22 mouse cellular contexts compared by ENCODE assay signal in genomic region chr11:118013339-118013738, GRCm38 (mm10). TPM values are rescaled to one million over a fixed set of nuclear protein-coding genes. Genes with fewer than 3 reads are reported as not detected.
A peak's percentile ranks its signal among the peaks of the same experiment; 100 is the strongest.
DNase-seq lines count a peak whose midpoint lies in the region; ATAC-seq and TF ChIP-seq lines count a peak whose summit lies in the region.
"Had no signal": no experiment of that assay in that cellular context is flagged by ENCODE, and none has a peak within 500 bp of the region (broad histone marks: within the 10 kb centered on the region; RNA-seq: fewer than 3 reads in every experiment).

No protein-coding gene starts in this region.

- no peaks in the 10 kb centered on the region for H3K27me3 ChIP-seq in hindbrain, embryonic 10.5 days (ENCODE audit: insufficient read depth, poor library complexity, severe bottlenecking)
- no peaks in the 10 kb centered on the region for H3K27me3 ChIP-seq in hindbrain, embryonic 12.5 days
- H3K27me3 ChIP-seq in liver, embryonic 13.5 days, result no peaks in the 10 kb centered on the region
- H3K27me3 ChIP-seq in E14TG2a.4 (ENCODE audit: insufficient read depth, low read length), result no peaks in the 10 kb centered on the region
- H3K27me3 ChIP-seq in embryonic facial prominence, embryonic 14.5 days (replicated peaks; ENCODE audit: control insufficient read depth, insufficient read depth, low read length), result no peaks in the 10 kb centered on the region
- H3K27me3 ChIP-seq: CH12.LX; embryonic facial prominence, embryonic 12.5 days; heart, embryonic 12.5 days had no signal

- WGBS in hindbrain, embryonic 10.5 days, result 84% methylated on average over 2 of the region's 2 CpGs
- WGBS in hindbrain, embryonic 12.5 days, result 66% methylated on average over 2 of the region's 2 CpGs
- 73% methylated on average over 2 of the region's 2 CpGs for WGBS in liver, embryonic 13.5 days (ENCODE audit: insufficient replicate concordance)
- 68% methylated on average over 2 of the region's 2 CpGs for WGBS in embryonic facial prominence, embryonic 14.5 days

- peaks cover 79% of the 10 kb centered on the region for H3K36me3 ChIP-seq in hindbrain, embryonic 10.5 days
- H3K36me3 ChIP-seq in hindbrain, embryonic 12.5 days, result peaks cover 44% of the 10 kb centered on the region
- H3K36me3 ChIP-seq in liver, embryonic 13.5 days, result peaks cover 86% of the 10 kb centered on the region
- H3K36me3 ChIP-seq in E14TG2a.4 (ENCODE audit: insufficient read depth, low read length), result peaks cover 96% of the 10 kb centered on the region
- peaks cover 22% of the 10 kb centered on the region for H3K36me3 ChIP-seq in embryonic facial prominence, embryonic 14.5 days (ENCODE audit: control insufficient read depth, insufficient read depth, low read length)

- H3K9ac ChIP-seq in hindbrain, embryonic 12.5 days, result no peak overlapping the region
- H3K9ac ChIP-seq in liver, embryonic 13.5 days, result no peak overlapping the region
- 0 out of 2 replicates have a peak overlapping the region, but pooled peaks have one; percentile 14 for H3K9ac ChIP-seq in embryonic facial prominence, embryonic 14.5 days (ENCODE audit: low read depth, low read length)
- H3K9ac ChIP-seq: embryonic facial prominence, embryonic 12.5 days; heart, embryonic 12.5 days had no signal

- peaks cover 6% of the 10 kb centered on the region; the same call in 1 of the 2 replicates for H3K9me3 ChIP-seq in hindbrain, embryonic 10.5 days
- no peaks in the 10 kb centered on the region for H3K9me3 ChIP-seq in hindbrain, embryonic 12.5 days (replicated peaks)
- H3K9me3 ChIP-seq in liver, embryonic 13.5 days (replicated peaks), result no peaks in the 10 kb centered on the region
- H3K9me3 ChIP-seq in E14TG2a.4 (ENCODE audit: low read length), result no peaks in the 10 kb centered on the region
- H3K9me3 ChIP-seq in embryonic facial prominence, embryonic 14.5 days (ENCODE audit: control insufficient read depth, low read length), result 0 out of 2 replicates have a peak, but pooled peaks cover 4% of the 10 kb centered on the region
- H3K9me3 ChIP-seq: embryonic facial prominence, embryonic 12.5 days; G1E; heart, embryonic 12.5 days had no signal

- no peak for TF ChIP-seq CTCF in E14TG2a.4 (conservative IDR thresholded peaks at IDR 0.05; ENCODE audit: low read length)

- H3K4me1 ChIP-seq in hindbrain, embryonic 10.5 days (replicated peaks), result peaks cover 45% of the 10 kb centered on the region
- peaks cover 27% of the 10 kb centered on the region for H3K4me1 ChIP-seq in hindbrain, embryonic 12.5 days
- H3K4me1 ChIP-seq in liver, embryonic 13.5 days (replicated peaks), result peaks cover 56% of the 10 kb centered on the region
- H3K4me1 ChIP-seq in E14TG2a.4 (replicated peaks; ENCODE audit: low read depth, low read length), result peaks cover 97% of the 10 kb centered on the region
- peaks cover 11% of the 10 kb centered on the region; the same call in 1 of the 2 replicates for H3K4me1 ChIP-seq in embryonic facial prominence, embryonic 14.5 days (ENCODE audit: control insufficient read depth, insufficient read depth, low read length)

- ATAC-seq in hindbrain, embryonic 12.5 days (ENCODE audit: low FRiP score), result no peak
- ATAC-seq in liver, embryonic 13.5 days (ENCODE audit: low read depth), result no peak
- ATAC-seq in embryonic facial prominence, embryonic 14.5 days (ENCODE audit: low read depth), result no peak
- ATAC-seq: forebrain, embryonic 14.5 days; hindbrain, embryonic 16.5 days; inflammation-experienced regulatory T-cells, adult 6 months had no signal

- no peak overlapping the region for H3K4me3 ChIP-seq in hindbrain, embryonic 10.5 days
- H3K4me3 ChIP-seq in hindbrain, embryonic 12.5 days, result no peak overlapping the region
- H3K4me3 ChIP-seq in liver, embryonic 13.5 days (replicated peaks), result no peak overlapping the region
- peak overlapping the region; percentile 51 for H3K4me3 ChIP-seq in E14TG2a.4 (replicated peaks; ENCODE audit: low read length)
- H3K4me3 ChIP-seq in embryonic facial prominence, embryonic 14.5 days (ENCODE audit: low read depth, low read length), result no peak overlapping the region
- H3K4me3 ChIP-seq: embryonic facial prominence, embryonic 12.5 days; erythroblast, embryonic 14.5 days; forebrain, embryonic 10.5 days; heart, embryonic 12.5 days had no signal

- peak overlapping the region; percentile 29; the same call in 1 of the 2 replicates for H3K27ac ChIP-seq in hindbrain, embryonic 10.5 days
- no peak overlapping the region for H3K27ac ChIP-seq in hindbrain, embryonic 12.5 days
- H3K27ac ChIP-seq in liver, embryonic 13.5 days, result 0 out of 2 replicates have a peak overlapping the region, but pooled peaks have one; percentile 18
- no peak overlapping the region for H3K27ac ChIP-seq in embryonic facial prominence, embryonic 14.5 days (replicated peaks; ENCODE audit: low read depth, low read length)
- H3K27ac ChIP-seq: embryonic facial prominence, embryonic 12.5 days; forebrain, embryonic 10.5 days had no signal

- no peak overlapping the region for H3K4me2 ChIP-seq in hindbrain, embryonic 12.5 days (replicated peaks)
- H3K4me2 ChIP-seq in liver, embryonic 13.5 days, result no peak overlapping the region
- H3K4me2 ChIP-seq in embryonic facial prominence, embryonic 14.5 days (ENCODE audit: low read depth, low read length), result no peak overlapping the region
- H3K4me2 ChIP-seq: embryonic facial prominence, embryonic 12.5 days; heart, embryonic 12.5 days had no signal

- DNase-seq in hindbrain, embryonic 10.5 days (ENCODE audit: low spot score), result no peak
- DNase-seq in liver, embryonic 13.5 days, result no peak
- no peak for DNase-seq in liver
- DNase-seq in embryonic facial prominence, embryonic 14.5 days (ENCODE audit: low spot score), result no peak
- no peak for DNase-seq in frontal cortex, adult 2 months (ENCODE audit: extremely low spot score in 1 of 2, low spot score in 1 of 2)
- DNase-seq: adrenal gland, adult 8-10 months; adrenal gland, postnatal 36 days; cerebellum, adult 2 months; cerebellum, postnatal 14 days; embryo, embryonic 11 days; heart, adult 18-20 months had no signal

RNA-seq across cellular contexts. Expression of gene Pgs1, which starts 27.2 kb away (rescaled TPM):
- polyA plus RNA-seq in hindbrain, embryonic 10.5 days (2016; fragmentation: Nextera tagmentation; extraction: Ambion mirVana), result 46.2 and 51.9 TPM in 2 replicates
- 41.8 and 46.7 TPM in 2 replicates for polyA plus RNA-seq in hindbrain, embryonic 12.5 days (2016; fragmentation: Nextera tagmentation; extraction: Ambion mirVana)
- polyA plus RNA-seq in liver, embryonic 13.5 days (2015; fragmentation: Nextera tagmentation; extraction: Ambion mirVana), result 18.1 and 19.4 TPM in 2 replicates
- 31.0 and 34.7 TPM in 2 replicates for polyA plus RNA-seq in embryonic facial prominence, embryonic 14.5 days (2014; fragmentation: Nextera tagmentation; extraction: Ambion mirVana)
- 69.6 and 74.3 TPM in 2 replicates for polyA plus RNA-seq in frontal cortex, adult 2 months (2012; rRNA removed)

RNA-seq across cellular contexts. Expression of gene Socs3, which starts 43.5 kb away (rescaled TPM):
- 12.5 and 14.2 TPM in 2 replicates for polyA plus RNA-seq in hindbrain, embryonic 10.5 days (2016; fragmentation: Nextera tagmentation; extraction: Ambion mirVana)
- 10.4 and 11.8 TPM in 2 replicates for polyA plus RNA-seq in hindbrain, embryonic 12.5 days (2016; fragmentation: Nextera tagmentation; extraction: Ambion mirVana)
- polyA plus RNA-seq in liver, embryonic 13.5 days (2015; fragmentation: Nextera tagmentation; extraction: Ambion mirVana), result 6.7 and 6.9 TPM in 2 replicates
- polyA plus RNA-seq in embryonic facial prominence, embryonic 14.5 days (2014; fragmentation: Nextera tagmentation; extraction: Ambion mirVana), result 6.8 and 8.3 TPM in 2 replicates
- polyA plus RNA-seq in frontal cortex, adult 2 months (2012; rRNA removed), result 4.5 and 5.8 TPM in 2 replicates

Comparison
In these comparisons a context has a peak if more than half of its experiments do, and no peak if none do; other contexts are left out.
1. H3K27ac ChIP-seq: peak in hindbrain, embryonic 10.5 days (single experiment) and liver, embryonic 13.5 days (single experiment); none in hindbrain, embryonic 12.5 days (single experiment) and embryonic facial prominence, embryonic 14.5 days (single experiment).